Mouse (Mus musculus) heart, embryonic 10.5 days (tissue): Measurements from ENCODE around the gene Dhx16. TPM values are rescaled to one million over a fixed set of nuclear protein-coding genes. Genes with fewer than 3 reads are reported as not detected.

Experiments
- DNase-seq: peaks from one replicate; pipeline ENCODE4 v3.0.0-alpha.2; 2017; ENCODE audit warnings: low spot score
- H3K27ac ChIP-seq: fragments of 300-500 bp; sonication (generic); 2 replicates; pipeline ENCODE4 v1.5.1; 2016; ENCODE audit warnings: mild to moderate bottlenecking
- H3K27me3 ChIP-seq: fragments of 300-500 bp; sonication (generic); 2 replicates; pipeline ENCODE4 v1.6.1; 2016; ENCODE audit warnings: mild to moderate bottlenecking; ENCODE audit not compliant: poor library complexity, insufficient read depth, severe bottlenecking
- H3K36me3 ChIP-seq: fragments of 300-500 bp; sonication (generic); 2 replicates; pipeline ENCODE4 v1.6.1; 2016; ENCODE audit warnings: mild to moderate bottlenecking, moderate library complexity
- H3K4me1 ChIP-seq: fragments of 300-500 bp; sonication (generic); 2 replicates; pipeline ENCODE4 v1.6.1; 2016; ENCODE audit warnings: mild to moderate bottlenecking
- H3K4me3 ChIP-seq: fragments of 300-500 bp; sonication (generic); 2 replicates; pipeline ENCODE4 v1.5.1; 2016; ENCODE audit warnings: mild to moderate bottlenecking, moderate library complexity
- H3K9me3 ChIP-seq: fragments of 300-500 bp; sonication (generic); 2 replicates; pipeline ENCODE4 v1.6.1; 2016; ENCODE audit warnings: mild to moderate bottlenecking, moderate library complexity
- WGBS: fragments of 180-500 bp; shearing (Covaris S2); methylation state at CpG from one replicate; pipeline ENCODE4 v1.1.7; 2016; 5-methylcytosine and 5-hydroxymethylcytosine counted together
- polyA plus RNA-seq: library from polyadenylated mRNA; unstranded; fragments of >200 nt; fragmentation: Nextera tagmentation; extraction: Ambion mirVana; gene quantifications from 2 replicates; pipeline ENCODE4 v1.2.1, GENCODE M21; 2016

Dhx16 gene
- polyA plus RNA-seq, 1 experiment from 2014 or later: 44.5 TPM

GRCm38 (mm10) chr17:35882924-35883323 is 3.3 kb downstream of the Dhx16 start:
- no peak for DNase-seq
- H3K4me1 ChIP-seq: peaks cover 12% of the 10 kb centered on the region
- no peak overlapping the region for H3K27ac ChIP-seq
- peaks cover 65% of the 10 kb centered on the region for H3K36me3 ChIP-seq
- WGBS: 92% methylated on average over 17 of the region's 17 CpGs
- no peaks in the 10 kb centered on the region for H3K27me3 ChIP-seq
- H3K4me3 ChIP-seq: peak overlapping the region; percentile 12; the same call in 1 of the 2 replicates
- H3K9me3 ChIP-seq: no peaks in the 10 kb centered on the region

GRCm38 (mm10) chr17:35883777-35884176 is 4.2 kb downstream of the Dhx16 start:
- Histone ChIP-seq H3K36me3 (peaks cover 74% of the 10 kb centered on the region), H3K4me3 (no peak overlapping the region), H3K9me3 (no peaks in the 10 kb centered on the region), H3K27me3 (no peaks in the 10 kb centered on the region), H3K4me1 (peaks cover 12% of the 10 kb centered on the region), H3K27ac (no peak overlapping the region)
- WGBS: 94% methylated on average over 14 of the region's 14 CpGs
- DNase-seq: no peak

- H3K27ac ChIP-seq: no peak overlapping the region
- no peaks in the 10 kb centered on the region for H3K27me3 ChIP-seq
- H3K4me1 ChIP-seq: no peaks in the 10 kb centered on the region
- DNase-seq: no peak
- 87% methylated on average over 14 of the region's 17 CpGs for WGBS
- H3K9me3 ChIP-seq: no peaks in the 10 kb centered on the region
- H3K36me3 ChIP-seq: peaks cover 99% of the 10 kb centered on the region
- no peak overlapping the region for H3K4me3 ChIP-seq
Observed at GRCm38 (mm10) chr17:35887725-35888124, 8.1 kb downstream of the Dhx16 start.

- peak; percentile 93 for DNase-seq
- WGBS: under 1% methylated on average over 67 of the region's 86 CpGs
- peaks cover 18% of the 10 kb centered on the region for H3K4me1 ChIP-seq
- H3K27me3 ChIP-seq: no peaks in the 10 kb centered on the region
- peaks cover 62% of the 10 kb centered on the region for H3K36me3 ChIP-seq
- H3K9me3 ChIP-seq: no peaks in the 10 kb centered on the region
- H3K27ac ChIP-seq: peak within 1 kb of the TSS; percentile 98
- peak within 1 kb of the TSS; percentile 75 for H3K4me3 ChIP-seq
Observed at GRCm38 (mm10) chr17:35896781-35897643, 17.4 kb downstream of the Dhx16 start, which contains the start of gene 2310061I04Rik. Gene 2310061I04Rik (minus strand): TSS chr17:35897431.

GRCm38 (mm10) chr17:35897644-35898573 is 18.3 kb downstream of the Dhx16 start:
- Histone ChIP-seq H3K4me3 (peak overlapping the region; percentile 75), H3K27me3 (no peaks in the 10 kb centered on the region), H3K27ac (peak overlapping the region; percentile 98), H3K36me3 (peaks cover 57% of the 10 kb centered on the region), H3K4me1 (peaks cover 18% of the 10 kb centered on the region), H3K9me3 (no peaks in the 10 kb centered on the region)
- 40% methylated on average over 23 of the region's 23 CpGs for WGBS
- peak; percentile 83 for DNase-seq

- H3K9me3 ChIP-seq: no peaks in the 10 kb centered on the region
- H3K36me3 ChIP-seq: peaks cover 57% of the 10 kb centered on the region
- 69% methylated on average over 3 of the region's 3 CpGs for WGBS
Observed at GRCm38 (mm10) chr17:35900636-35901035, 21.0 kb downstream of the Dhx16 start.

GRCm38 (mm10) chr17:35903343-35903991 is 23.8 kb downstream of the Dhx16 start:
- H3K36me3 ChIP-seq: peaks cover 80% of the 10 kb centered on the region
- H3K27me3 ChIP-seq: no peaks in the 10 kb centered on the region
- DNase-seq: no peak
- H3K27ac ChIP-seq: no peak overlapping the region
- no peak overlapping the region for H3K4me3 ChIP-seq
- no peaks in the 10 kb centered on the region for H3K9me3 ChIP-seq
- peaks cover 3% of the 10 kb centered on the region; the same call in 1 of the 2 replicates for H3K4me1 ChIP-seq
- WGBS: 85% methylated on average over 9 of the region's 9 CpGs

More at GRCm38 (mm10) chr17:35900636-35901035, 21.0 kb downstream of the Dhx16 start:
- Histone ChIP-seq H3K4me3 (no peak overlapping the region), H3K27ac (no peak overlapping the region), H3K27me3 (no peaks in the 10 kb centered on the region), H3K4me1 (peaks cover 17% of the 10 kb centered on the region)
- DNase-seq: no peak

- WGBS: 77% methylated on average over 4 of the region's 4 CpGs
- no peaks in the 10 kb centered on the region for H3K27me3 ChIP-seq
- no peak for DNase-seq
- H3K9me3 ChIP-seq: no peaks in the 10 kb centered on the region
- no peak overlapping the region for H3K4me3 ChIP-seq
- H3K4me1 ChIP-seq: peaks cover 8% of the 10 kb centered on the region
- no peak overlapping the region for H3K27ac ChIP-seq
- H3K36me3 ChIP-seq: peaks cover 80% of the 10 kb centered on the region
Observed at GRCm38 (mm10) chr17:35903992-35904355, 24.4 kb downstream of the Dhx16 start.

GRCm38 (mm10) chr17:35905587-35905986 is 26.0 kb downstream of the Dhx16 start:
- H3K36me3 ChIP-seq: peaks cover 64% of the 10 kb centered on the region
- 91% methylated on average over 1 of the region's 1 CpGs for WGBS

GRCm38 (mm10) chr17:35907609-35908008 is 28.0 kb downstream of the Dhx16 start:
- H3K27me3 ChIP-seq: no peaks in the 10 kb centered on the region
- H3K4me3 ChIP-seq: no peak overlapping the region
- H3K36me3 ChIP-seq: peaks cover 65% of the 10 kb centered on the region
- H3K27ac ChIP-seq: no peak overlapping the region
- no peaks in the 10 kb centered on the region for H3K9me3 ChIP-seq
- DNase-seq: no peak
- 86% methylated on average over 2 of the region's 2 CpGs for WGBS
- peaks cover 18% of the 10 kb centered on the region for H3K4me1 ChIP-seq

More at GRCm38 (mm10) chr17:35905587-35905986, 26.0 kb downstream of the Dhx16 start:
- no peak overlapping the region for H3K27ac ChIP-seq
- no peaks in the 10 kb centered on the region for H3K9me3 ChIP-seq
- peaks cover 18% of the 10 kb centered on the region for H3K4me1 ChIP-seq
- DNase-seq: no peak
- no peaks in the 10 kb centered on the region for H3K27me3 ChIP-seq
- H3K4me3 ChIP-seq: no peak overlapping the region

GRCm38 (mm10) chr17:35909186-35909918 is 29.7 kb downstream of the Dhx16 start:
- Histone ChIP-seq H3K27ac (peak overlapping the region; percentile 93), H3K4me1 (peaks cover 18% of the 10 kb centered on the region), H3K9me3 (no peaks in the 10 kb centered on the region), H3K27me3 (no peaks in the 10 kb centered on the region), H3K36me3 (peaks cover 67% of the 10 kb centered on the region), H3K4me3 (peak overlapping the region; percentile 88)
- DNase-seq: no peak
- WGBS: 24% methylated on average over 20 of the region's 20 CpGs

- H3K36me3 ChIP-seq: peaks cover 65% of the 10 kb centered on the region
- peaks cover 21% of the 10 kb centered on the region for H3K4me1 ChIP-seq
- H3K9me3 ChIP-seq: no peaks in the 10 kb centered on the region
- peak within 1 kb of the TSS; percentile 93 for H3K27ac ChIP-seq
- peak within 1 kb of the TSS; percentile 88 for H3K4me3 ChIP-seq
- peak; percentile 98 for DNase-seq
- WGBS: 3% methylated on average over 25 of the region's 25 CpGs
- H3K27me3 ChIP-seq: no peaks in the 10 kb centered on the region
Observed at GRCm38 (mm10) chr17:35909919-35910369, 30.3 kb downstream of the Dhx16 start, which contains the start of gene Atat1. Gene Atat1 (minus strand): TSS chr17:35910075.
